Mouse (Mus musculus) cerebellum, adult (tissue): ENCODE results near the gene Grap.

Source experiments
- ATAC-seq: cut with Nextera tagmentation; 2 replicates; pipeline ENCODE4 v1.9.2; 2017; ENCODE audit warnings: mild to moderate bottlenecking, moderate library complexity, mixed read lengths; ENCODE audit not compliant: insufficient number of reproducible peaks, low FRiP score, low TSS enrichment

Gene Grap

GRCm38 (mm10) chr11:61719387-61719786 is 66.3 kb downstream of the Grap start:
- no peak for ATAC-seq

- ATAC-seq: no peak
These were observed 66.8 kb downstream of the Grap start for GRCm38 (mm10) chr11:61719826-61720225.

- no peak for ATAC-seq
These were observed 67.6 kb downstream of the Grap start, which contains the start of gene Slc5a10 for GRCm38 (mm10) chr11:61720636-61721035. Gene Slc5a10, minus strand, starts transcription at chr11:61720826.

DNA sequence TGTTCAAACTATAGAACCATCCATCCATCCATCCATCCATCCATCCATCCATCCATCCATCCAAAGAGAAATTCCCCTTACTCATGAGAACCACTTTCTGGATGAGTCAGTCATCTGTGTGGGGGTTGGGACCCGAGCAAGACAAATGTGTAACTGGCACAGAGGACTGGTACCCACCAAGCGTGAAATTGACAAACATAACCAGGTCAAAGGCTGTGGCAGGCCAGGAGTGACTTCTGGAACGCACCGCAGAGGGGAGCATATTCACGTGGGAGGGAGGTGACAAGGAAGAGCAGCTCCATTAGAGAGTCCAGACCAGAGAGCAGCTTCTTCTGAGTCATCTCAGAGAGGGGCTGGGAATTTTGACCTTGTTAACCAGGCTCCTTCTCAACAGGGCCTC is 69.0 kb downstream of the Grap start:
- ATAC-seq: no peak
